Mouse (Mus musculus): ENCODE measurements at regions not wholly inside any gene's neighbourhood (a gene's known extent, or its start where the extent isn't known, plus 50 kb on each side); places are given as distances from the start of the nearest gene placed in this dataset.

DNA sequence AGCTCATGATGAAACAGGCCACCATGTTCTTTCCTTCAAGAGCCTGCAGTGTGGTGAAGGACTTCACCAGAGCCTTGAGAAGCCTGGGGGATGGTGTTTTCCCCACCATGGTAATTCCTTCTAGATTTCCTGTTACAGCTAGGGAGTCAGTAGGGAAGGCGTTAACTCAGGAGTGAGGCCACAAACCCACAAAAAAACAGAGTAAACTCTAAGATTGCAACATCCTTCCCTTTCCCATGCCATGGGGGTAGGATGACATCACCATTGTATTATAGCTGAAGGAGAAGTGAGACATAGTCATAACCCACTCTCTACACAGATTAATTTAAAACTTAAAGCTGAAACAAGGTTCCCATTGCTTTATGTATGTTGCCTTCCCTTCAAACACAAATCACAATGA is 218.7 kb upstream of the F930015N05Rik start:
- Histone ChIP-seq H3K4me1 (ENCODE audit: insufficient read depth) (no peaks in the 10 kb centered on the region), H3K36me3 (ENCODE audit: insufficient read depth) (no peaks in the 10 kb centered on the region), H3K9me3 (ENCODE audit: low read length) (no peaks in the 10 kb centered on the region), H3K27me3 (ENCODE audit: insufficient read depth, low read length) (no peaks in the 10 kb centered on the region), H3K4me2 (ENCODE audit: low read depth) (no peak overlapping the region), H3K27ac (ENCODE audit: low read depth, low read length) (no peak overlapping the region), H3K9ac (no peak overlapping the region), H3K4me3 (ENCODE audit: low read depth, low read length) (no peak overlapping the region)
- DNase-seq (no peak), ATAC-seq (no peak)
- 87% methylated on average over 1 of the region's 1 CpGs for WGBS
- no peak for TF ChIP-seq CTCF (IDR thresholded peaks at IDR 0.05; ENCODE audit: low read depth)

GRCm38 (mm10) chr11:64663166-64663565 is 226.7 kb upstream of the F930015N05Rik start:
- 20% methylated on average over 6 of the region's 6 CpGs for WGBS
- Histone ChIP-seq H3K27ac (ENCODE audit: low read depth, low read length) (no peak overlapping the region), H3K4me2 (ENCODE audit: low read depth) (no peak overlapping the region), H3K36me3 (ENCODE audit: insufficient read depth) (no peaks in the 10 kb centered on the region), H3K9me3 (ENCODE audit: low read length) (no peaks in the 10 kb centered on the region), H3K9ac (no peak overlapping the region), H3K27me3 (ENCODE audit: insufficient read depth, low read length) (no peaks in the 10 kb centered on the region), H3K4me3 (ENCODE audit: low read depth, low read length) (no peak overlapping the region), H3K4me1 (ENCODE audit: insufficient read depth) (0 out of 2 replicates have a peak, but pooled peaks cover 3% of the 10 kb centered on the region)
- DNase-seq (no peak), ATAC-seq (no peak)
- no peak for TF ChIP-seq CTCF (IDR thresholded peaks at IDR 0.05; ENCODE audit: low read depth)

- no peak for TF ChIP-seq CTCF (IDR thresholded peaks at IDR 0.05; ENCODE audit: low read depth)
- Histone ChIP-seq H3K4me1 (ENCODE audit: insufficient read depth) (0 out of 2 replicates have a peak, but pooled peaks cover 3% of the 10 kb centered on the region), H3K4me2 (ENCODE audit: low read depth) (no peak overlapping the region), H3K27ac (ENCODE audit: low read depth, low read length) (no peak overlapping the region), H3K27me3 (ENCODE audit: insufficient read depth, low read length) (no peaks in the 10 kb centered on the region), H3K9ac (no peak overlapping the region), H3K4me3 (ENCODE audit: low read depth, low read length) (no peak overlapping the region), H3K9me3 (ENCODE audit: low read length) (no peaks in the 10 kb centered on the region), H3K36me3 (ENCODE audit: insufficient read depth) (no peaks in the 10 kb centered on the region)
- ATAC-seq (no peak), DNase-seq (no peak)
- WGBS = 65% methylated on average over 3 of the region's 3 CpGs
These were observed 230.6 kb upstream of the F930015N05Rik start for GRCm38 (mm10) chr11:64667010-64667409.

DNA sequence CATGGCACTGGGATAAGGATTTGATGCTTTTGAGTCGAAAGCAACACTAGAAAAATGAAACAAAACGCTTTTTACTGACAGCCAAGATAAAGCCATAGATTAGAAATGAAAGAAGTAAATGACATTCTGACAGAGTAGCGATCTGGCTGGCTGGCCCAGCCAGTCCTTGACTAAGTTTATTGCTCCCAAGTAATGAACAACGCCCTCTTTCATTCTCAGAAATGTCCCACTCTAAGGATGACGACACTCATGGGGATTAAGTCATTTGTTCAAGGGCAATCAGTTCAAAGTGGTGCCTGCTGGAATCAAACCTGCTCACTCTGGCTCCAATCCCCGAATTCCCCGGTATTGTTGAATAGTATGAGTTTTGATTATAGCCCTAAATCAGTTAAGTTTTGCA is 231.1 kb upstream of the F930015N05Rik start:
- no peaks in the 10 kb centered on the region for H3K27me3 ChIP-seq (ENCODE audit: insufficient read depth, low read length)
- no peak for TF ChIP-seq CTCF (IDR thresholded peaks at IDR 0.05; ENCODE audit: low read depth)
- H3K9ac ChIP-seq = no peak overlapping the region
- no peak overlapping the region for H3K4me2 ChIP-seq (ENCODE audit: low read depth)
- no peak overlapping the region for H3K4me3 ChIP-seq (ENCODE audit: low read depth, low read length)
- WGBS = 41% methylated on average over 7 of the region's 7 CpGs
- ATAC-seq (no peak), DNase-seq (no peak)
- no peaks in the 10 kb centered on the region for H3K9me3 ChIP-seq (ENCODE audit: low read length)
- H3K36me3 ChIP-seq (ENCODE audit: insufficient read depth) = no peaks in the 10 kb centered on the region
- H3K27ac ChIP-seq (ENCODE audit: low read depth, low read length) = no peak overlapping the region
- 0 out of 2 replicates have a peak, but pooled peaks cover 3% of the 10 kb centered on the region for H3K4me1 ChIP-seq (ENCODE audit: insufficient read depth)

- WGBS = 21% methylated on average over 3 of the region's 3 CpGs
- Histone ChIP-seq H3K9me3 (ENCODE audit: low read length) (0 out of 2 replicates have a peak, but pooled peaks cover 3% of the 10 kb centered on the region), H3K9ac (no peak overlapping the region), H3K4me3 (ENCODE audit: low read depth, low read length) (no peak overlapping the region), H3K4me2 (ENCODE audit: low read depth) (no peak overlapping the region), H3K27ac (ENCODE audit: low read depth, low read length) (no peak overlapping the region), H3K36me3 (ENCODE audit: insufficient read depth) (no peaks in the 10 kb centered on the region), H3K27me3 (ENCODE audit: insufficient read depth, low read length) (no peaks in the 10 kb centered on the region), H3K4me1 (ENCODE audit: insufficient read depth) (no peaks in the 10 kb centered on the region)
- DNase-seq (no peak), ATAC-seq (no peak)
- TF ChIP-seq CTCF (IDR thresholded peaks at IDR 0.05; ENCODE audit: low read depth) = no peak
These were observed 235.4 kb upstream of the F930015N05Rik start for GRCm38 (mm10) chr11:64671898-64672297.

DNA sequence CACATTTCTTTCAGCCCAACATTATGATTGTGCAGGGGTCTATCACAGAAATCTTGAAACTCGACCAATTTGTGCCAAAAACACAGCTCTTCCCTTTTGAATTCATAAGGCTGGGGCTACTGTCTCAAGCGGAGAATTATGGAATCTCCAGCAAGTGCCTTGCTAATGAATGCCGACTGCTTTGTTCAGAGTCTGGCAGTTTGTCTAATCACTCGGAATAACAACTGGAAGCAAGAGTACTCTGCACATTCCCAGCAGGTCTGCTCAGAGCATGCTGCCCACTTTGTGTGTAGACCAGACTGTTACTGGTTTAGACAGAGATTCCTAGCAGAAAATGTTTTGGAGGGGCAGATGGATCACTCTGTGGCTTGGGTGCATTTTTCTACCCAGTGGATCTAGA is 237.1 kb upstream of the F930015N05Rik start:
- no peak for ATAC-seq
- WGBS = 24% methylated on average over 4 of the region's 4 CpGs

DNA sequence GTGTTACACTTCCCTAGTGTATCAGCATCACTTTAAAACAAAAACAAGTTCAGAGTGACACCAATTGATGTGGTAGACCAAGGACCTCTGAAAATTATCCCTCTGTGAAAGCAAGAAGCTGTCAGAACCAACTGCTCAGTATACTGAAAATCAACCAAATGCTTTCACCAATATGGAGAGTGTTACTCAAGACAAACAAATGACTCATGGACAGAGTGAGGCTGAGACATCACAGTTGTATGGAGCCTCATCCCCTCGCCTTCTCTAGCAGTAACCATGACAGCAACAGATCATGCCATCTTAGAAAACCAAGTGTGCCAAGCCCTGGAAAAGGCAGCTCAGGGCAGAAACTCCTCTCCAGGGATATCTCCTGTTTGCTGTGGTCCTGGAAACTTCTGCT is 267.3 kb upstream of the F930015N05Rik start:
- Histone ChIP-seq H3K4me2 (ENCODE audit: low read depth) (no peak overlapping the region), H3K27ac (ENCODE audit: low read depth, low read length) (no peak overlapping the region), H3K9me3 (ENCODE audit: low read length) (no peaks in the 10 kb centered on the region), H3K4me3 (ENCODE audit: low read depth, low read length) (no peak overlapping the region), H3K9ac (no peak overlapping the region), H3K27me3 (ENCODE audit: insufficient read depth, low read length) (no peaks in the 10 kb centered on the region), H3K4me1 (ENCODE audit: insufficient read depth) (no peaks in the 10 kb centered on the region), H3K36me3 (ENCODE audit: insufficient read depth) (no peaks in the 10 kb centered on the region)
- no peak for DNase-seq
- ATAC-seq = no peak; the same call in 1 of the 2 replicates
- 75% methylated on average over 1 of the region's 1 CpGs for WGBS
- TF ChIP-seq CTCF (IDR thresholded peaks at IDR 0.05; ENCODE audit: low read depth) = no peak

More for the DNA sequence above, 237.1 kb upstream of the F930015N05Rik start:
- H3K4me2 ChIP-seq (ENCODE audit: low read depth) = no peak overlapping the region
- no peaks in the 10 kb centered on the region for H3K36me3 ChIP-seq (ENCODE audit: insufficient read depth)
- H3K4me1 ChIP-seq (ENCODE audit: insufficient read depth) = no peaks in the 10 kb centered on the region
- H3K27me3 ChIP-seq (ENCODE audit: insufficient read depth, low read length) = no peaks in the 10 kb centered on the region
- no peak overlapping the region for H3K4me3 ChIP-seq (ENCODE audit: low read depth, low read length)
- no peak for TF ChIP-seq CTCF (IDR thresholded peaks at IDR 0.05; ENCODE audit: low read depth)
- H3K27ac ChIP-seq (ENCODE audit: low read depth, low read length) = no peak overlapping the region
- no peak overlapping the region for H3K9ac ChIP-seq
- DNase-seq = no peak
- 0 out of 2 replicates have a peak, but pooled peaks cover 3% of the 10 kb centered on the region for H3K9me3 ChIP-seq (ENCODE audit: low read length)
